Mouse (Mus musculus) mesoderm, embryonic 11.5 days (tissue): ENCODE results near the gene Gja6.

Experiments
- DNase-seq: peaks from one replicate; pipeline ENCODE4 v3.0.0-alpha.2; 2012; ENCODE audit warnings: low read depth, low spot score

The Gja6 gene

GRCm38 (mm10) chrX:160906952-160907351 is at the start of gene Gja6:
Gene Gja6 (minus strand): TSS chrX:160907052.
- DNase-seq: no peak

GRCm38 (mm10) chrX:160949583-160949982 is 42.7 kb upstream of the Gja6 start:
- no peak for DNase-seq

GRCm38 (mm10) chrX:160944722-160945121 is 37.9 kb upstream of the Gja6 start:
- no peak for DNase-seq

- DNase-seq: no peak
These were observed 28.7 kb upstream of the Gja6 start for GRCm38 (mm10) chrX:160935541-160935940.

GRCm38 (mm10) chrX:160930656-160931055 is 23.8 kb upstream of the Gja6 start:
- no peak for DNase-seq

GRCm38 (mm10) chrX:160928870-160929269 is 22.0 kb upstream of the Gja6 start:
- no peak for DNase-seq

- DNase-seq: no peak
These were observed 12.3 kb upstream of the Gja6 start for GRCm38 (mm10) chrX:160919022-160919637.

- no peak for DNase-seq
These were observed 375 bp downstream of the Gja6 start for GRCm38 (mm10) chrX:160906477-160906876.

GRCm38 (mm10) chrX:160905913-160906312 is 939 bp downstream of the Gja6 start:
- no peak for DNase-seq

GRCm38 (mm10) chrX:160905041-160905678 is 1.7 kb downstream of the Gja6 start:
- no peak for DNase-seq

- no peak for DNase-seq
These were observed 5.7 kb downstream of the Gja6 start for GRCm38 (mm10) chrX:160901118-160901517.

GRCm38 (mm10) chrX:160892077-160892476 is 14.8 kb downstream of the Gja6 start:
- DNase-seq: no peak

GRCm38 (mm10) chrX:160886301-160886700 is 20.6 kb downstream of the Gja6 start:
- no peak for DNase-seq

GRCm38 (mm10) chrX:160866576-160866975 is 40.3 kb downstream of the Gja6 start:
- no peak for DNase-seq

- no peak for DNase-seq
These were observed 41.8 kb downstream of the Gja6 start for GRCm38 (mm10) chrX:160865022-160865421.

- no peak for DNase-seq
These were observed 43.0 kb downstream of the Gja6 start for GRCm38 (mm10) chrX:160863689-160864383.
